Mouse (Mus musculus): ENCODE results near the gene Rapgef2.

DNA sequence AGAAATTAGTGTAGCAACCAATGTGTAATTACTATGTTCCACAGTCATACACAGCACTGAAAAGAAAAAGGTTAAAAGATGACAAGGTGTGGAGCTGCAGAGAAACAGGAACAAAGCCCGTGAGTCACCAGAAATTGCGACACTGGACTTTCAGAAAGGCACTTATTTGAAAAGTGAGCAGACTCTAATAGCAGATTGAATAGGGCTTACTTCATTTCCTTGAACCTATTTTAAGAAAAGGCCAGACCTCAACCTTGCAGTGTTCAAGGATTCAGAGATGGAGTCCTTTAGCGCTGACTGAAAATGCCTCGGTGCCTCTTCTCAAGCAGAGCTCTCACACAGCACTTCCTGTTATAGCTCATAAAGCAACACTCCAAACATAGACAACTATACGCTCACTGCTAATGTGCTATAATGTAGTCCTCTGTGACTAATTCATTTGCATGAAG lies 133.3 kb downstream of the Rapgef2 start:
- no peak for TF ChIP-seq CTCF (IDR thresholded peaks at IDR 0.05; ENCODE audit: insufficient read depth, low read length)
- no peak for TF ChIP-seq POLR2A (IDR thresholded peaks at IDR 0.05; ENCODE audit: borderline replicate concordance, extremely low read depth, low read depth, low read length)

All from lung, adult 2 months (tissue).